Mouse (Mus musculus) neural tube, embryonic 13.5 days (tissue): Measurements from ENCODE around the gene Htra1. TPM values are rescaled to one million over a fixed set of nuclear protein-coding genes. Genes with fewer than 3 reads are reported as not detected.

Experiments used
- ATAC-seq: fragments of 200-750 bp; cut with Nextera tagmentation; 2 replicates; pipeline ENCODE4 v1.8.0; 2017; ENCODE audit warnings: low read depth, mild to moderate bottlenecking, moderate TSS enrichment, moderate library complexity
- H3K27ac ChIP-seq: fragments of 300-500 bp; sonication (generic); replicated peaks from 2 replicates; pipeline ENCODE4 v1.5.1; 2015; ENCODE audit warnings: moderate library complexity, mild to moderate bottlenecking, inconsistent platforms
- H3K27me3 ChIP-seq: fragments of 300-500 bp; sonication (generic); 2 replicates; pipeline ENCODE4 v1.6.1; 2015; ENCODE audit warnings: mild to moderate bottlenecking, inconsistent platforms
- H3K36me3 ChIP-seq: fragments of 300-500 bp; sonication (generic); 2 replicates; pipeline ENCODE4 v1.6.1; 2015; ENCODE audit warnings: mild to moderate bottlenecking, inconsistent platforms
- H3K4me1 ChIP-seq: fragments of 300-500 bp; sonication (generic); replicated peaks from 2 replicates; pipeline ENCODE4 v1.6.1; 2015; ENCODE audit warnings: inconsistent platforms
- H3K4me2 ChIP-seq: fragments of 300-500 bp; sonication (generic); 2 replicates; pipeline ENCODE4 v1.6.1; 2015; ENCODE audit warnings: inconsistent platforms, mild to moderate bottlenecking, moderate library complexity
- H3K4me3 ChIP-seq: fragments of 300-500 bp; sonication (generic); 2 replicates; pipeline ENCODE4 v1.5.1; 2015; ENCODE audit warnings: mild to moderate bottlenecking, inconsistent platforms
- H3K9ac ChIP-seq: fragments of 300-500 bp; sonication (generic); 2 replicates; pipeline ENCODE4 v1.6.1; 2015; ENCODE audit warnings: moderate library complexity, mild to moderate bottlenecking, inconsistent platforms
- H3K9me3 ChIP-seq: fragments of 300-500 bp; sonication (generic); 2 replicates; pipeline ENCODE4 v1.6.1; 2016; ENCODE audit warnings: inconsistent platforms
- WGBS: fragments of 180-500 bp; shearing (Covaris S2); methylation state at CpG from one replicate; pipeline ENCODE4 v1.1.7; 2015; 5-methylcytosine and 5-hydroxymethylcytosine counted together
- polyA plus RNA-seq: library from polyadenylated mRNA; unstranded; fragments of >200 nt; fragmentation: Nextera tagmentation; extraction: Ambion mirVana; gene quantifications from 2 replicates; pipeline ENCODE4 v1.2.1, GENCODE M21; 2015

Gene Htra1
- polyA plus RNA-seq, 1 experiment from 2014 or later: 11.1 TPM

DNA sequence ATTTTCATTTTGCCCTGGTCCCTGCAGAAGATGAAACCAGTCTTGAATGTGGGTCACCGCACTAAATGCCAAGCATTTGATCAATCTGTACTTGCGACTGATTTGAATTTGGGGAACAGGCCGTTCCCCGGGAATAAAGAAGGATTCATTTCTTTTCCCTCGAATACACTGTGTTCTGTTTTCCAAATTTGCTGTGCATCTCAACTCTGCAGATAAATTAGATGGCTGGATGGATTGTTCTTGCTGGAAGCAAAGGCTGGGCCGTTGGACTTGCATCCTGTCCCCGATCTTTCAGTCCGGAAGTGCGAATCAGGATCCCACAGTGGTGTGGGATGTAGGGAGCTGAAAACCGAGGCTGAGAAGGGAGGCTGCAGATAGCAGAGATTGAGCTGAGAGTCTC, 17.5 kb downstream of the Htra1 start:
- H3K27ac ChIP-seq: no peak overlapping the region
- no peak for ATAC-seq
- 0 out of 2 replicates have a peak, but pooled peaks cover 4% of the 10 kb centered on the region for H3K4me1 ChIP-seq
- no peak overlapping the region for H3K4me2 ChIP-seq
- no peaks in the 10 kb centered on the region for H3K36me3 ChIP-seq
- no peak overlapping the region for H3K4me3 ChIP-seq
- H3K27me3 ChIP-seq: no peaks in the 10 kb centered on the region
- H3K9me3 ChIP-seq: no peaks in the 10 kb centered on the region
- 89% methylated on average over 10 of the region's 10 CpGs for WGBS
- no peak overlapping the region for H3K9ac ChIP-seq

DNA sequence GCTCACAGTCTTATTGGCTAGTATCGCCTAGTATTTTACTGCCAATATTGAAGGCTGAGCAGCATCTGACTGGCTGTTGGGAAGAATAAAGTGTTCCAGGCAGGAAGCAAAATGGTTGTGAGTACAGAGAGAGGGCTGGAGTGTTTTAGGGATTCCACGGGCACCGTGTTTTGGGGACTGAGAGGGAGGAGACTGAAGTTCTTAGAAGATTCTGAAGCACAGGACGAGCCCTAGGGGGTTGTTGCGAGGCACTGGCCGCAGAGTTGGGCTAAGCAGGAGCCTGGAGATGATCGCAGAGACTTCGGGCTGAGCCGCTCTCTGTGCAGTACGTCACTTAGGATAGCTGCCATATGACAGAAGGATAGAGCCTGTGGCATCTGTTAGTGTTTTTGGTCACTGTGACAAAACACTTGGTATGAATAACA, 18.3 kb downstream of the Htra1 start:
- Histone ChIP-seq H3K4me1 (0 out of 2 replicates have a peak, but pooled peaks cover 3% of the 10 kb centered on the region), H3K36me3 (no peaks in the 10 kb centered on the region), H3K27ac (no peak overlapping the region), H3K4me3 (no peak overlapping the region), H3K9ac (no peak overlapping the region), H3K4me2 (no peak overlapping the region), H3K27me3 (no peaks in the 10 kb centered on the region), H3K9me3 (no peaks in the 10 kb centered on the region)
- ATAC-seq: no peak
- 92% methylated on average over 10 of the region's 10 CpGs for WGBS

DNA sequence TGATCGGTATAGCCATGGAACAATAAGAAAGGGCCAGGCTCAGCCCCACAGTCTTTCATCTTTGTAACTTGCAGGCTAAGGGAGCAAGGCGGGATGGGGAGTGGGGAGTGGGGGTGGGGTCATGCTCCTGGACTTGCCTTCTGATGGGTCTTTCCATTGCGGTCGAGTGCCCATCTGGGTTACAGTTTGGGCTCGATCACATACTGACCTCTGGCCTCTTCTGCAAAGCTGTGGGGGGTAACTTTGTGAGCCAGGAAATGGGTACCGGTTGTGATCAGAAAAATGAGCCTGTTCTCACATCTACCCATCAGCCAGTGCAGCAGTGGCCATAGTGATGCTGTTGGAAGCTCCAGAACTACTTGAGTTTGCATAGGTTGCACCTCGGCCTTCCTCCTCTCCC, 22.6 kb downstream of the Htra1 start:
- no peak overlapping the region for H3K4me2 ChIP-seq
- H3K4me1 ChIP-seq: no peaks in the 10 kb centered on the region
- H3K9me3 ChIP-seq: no peaks in the 10 kb centered on the region
- no peaks in the 10 kb centered on the region for H3K27me3 ChIP-seq
- no peak overlapping the region for H3K9ac ChIP-seq
- H3K27ac ChIP-seq: no peak overlapping the region
- no peak overlapping the region for H3K4me3 ChIP-seq
- 66% methylated on average over 7 of the region's 7 CpGs for WGBS
- H3K36me3 ChIP-seq: no peaks in the 10 kb centered on the region
- ATAC-seq: no peak

DNA sequence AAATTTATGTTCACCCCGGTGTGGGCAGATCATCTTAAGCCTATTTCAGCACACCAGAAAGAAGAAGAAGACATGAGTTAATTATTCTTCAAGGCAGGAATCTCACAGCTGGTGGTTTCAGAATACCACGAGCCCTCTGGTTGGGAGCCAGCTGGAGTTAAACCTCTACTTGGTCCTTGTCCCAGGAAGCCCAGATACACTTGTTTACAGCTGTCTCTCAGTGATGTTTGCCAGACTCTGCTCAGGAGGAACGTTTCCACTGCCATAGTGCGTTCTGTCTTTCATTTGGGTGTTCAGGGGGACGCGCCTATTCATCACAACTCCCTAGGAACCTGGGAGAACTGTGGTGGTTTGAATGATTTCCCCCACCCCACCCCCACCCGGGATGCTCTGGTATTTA, 24.0 kb downstream of the Htra1 start:
- whole genome bisulfite sequencing: 60% methylated on average over 7 of the region's 7 CpGs
- H3K4me3 ChIP-seq: no peak overlapping the region
- H3K4me2 ChIP-seq: no peak overlapping the region
- H3K9ac ChIP-seq: no peak overlapping the region
- no peaks in the 10 kb centered on the region for H3K36me3 ChIP-seq
- ATAC-seq: no peak
- H3K27ac ChIP-seq: 0 out of 2 replicates have a peak overlapping the region, but pooled peaks have one; percentile 15
- no peaks in the 10 kb centered on the region for H3K27me3 ChIP-seq
- H3K4me1 ChIP-seq: peaks cover 5% of the 10 kb centered on the region
- H3K9me3 ChIP-seq: no peaks in the 10 kb centered on the region

DNA sequence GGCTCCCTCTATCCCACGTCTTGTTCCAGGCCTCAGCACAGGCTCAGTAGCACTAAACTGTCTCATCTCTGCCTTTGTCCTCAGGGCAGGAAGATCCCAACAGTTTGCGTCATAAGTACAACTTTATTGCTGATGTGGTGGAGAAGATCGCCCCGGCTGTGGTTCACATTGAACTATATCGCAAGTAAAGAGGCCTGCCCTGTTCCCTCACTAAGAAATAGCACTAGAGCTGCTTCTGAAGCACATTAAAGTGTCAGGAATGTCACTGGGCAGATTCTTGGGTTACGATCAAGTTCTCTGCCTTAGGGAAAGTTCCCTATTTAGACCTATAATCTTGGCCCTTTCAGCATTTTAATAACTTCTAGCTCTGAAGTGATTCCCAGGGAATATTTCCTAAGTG, 25.5 kb downstream of the Htra1 start:
- Histone ChIP-seq H3K36me3 (no peaks in the 10 kb centered on the region), H3K9ac (no peak overlapping the region), H3K4me3 (no peak overlapping the region), H3K4me2 (no peak overlapping the region), H3K9me3 (no peaks in the 10 kb centered on the region), H3K4me1 (peaks cover 14% of the 10 kb centered on the region), H3K27ac (no peak overlapping the region), H3K27me3 (no peaks in the 10 kb centered on the region)
- WGBS: 91% methylated on average over 6 of the region's 6 CpGs
- no peak for ATAC-seq

DNA sequence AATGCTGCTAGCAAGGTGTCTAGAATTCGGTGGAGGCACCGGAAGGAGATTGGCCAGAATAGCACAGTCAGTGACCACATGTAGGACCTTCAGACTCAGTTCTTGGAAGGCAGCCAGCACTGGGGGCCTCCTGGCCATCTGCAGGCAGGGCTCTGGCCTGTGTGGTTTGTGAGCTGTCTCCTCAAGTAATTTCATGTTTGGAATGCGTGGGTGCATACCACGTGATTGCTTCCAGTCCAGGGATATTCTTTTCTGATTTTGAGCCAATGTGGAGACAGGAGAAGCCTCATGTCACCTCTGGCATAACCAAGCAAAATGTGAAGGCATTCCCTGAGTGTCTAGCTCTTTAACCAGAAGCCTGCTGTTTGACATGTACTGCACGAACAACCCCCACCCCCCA, 28.8 kb downstream of the Htra1 start:
- 68% methylated on average over 5 of the region's 5 CpGs for WGBS
- Histone ChIP-seq H3K9me3 (no peaks in the 10 kb centered on the region), H3K4me1 (peaks cover 19% of the 10 kb centered on the region)

DNA sequence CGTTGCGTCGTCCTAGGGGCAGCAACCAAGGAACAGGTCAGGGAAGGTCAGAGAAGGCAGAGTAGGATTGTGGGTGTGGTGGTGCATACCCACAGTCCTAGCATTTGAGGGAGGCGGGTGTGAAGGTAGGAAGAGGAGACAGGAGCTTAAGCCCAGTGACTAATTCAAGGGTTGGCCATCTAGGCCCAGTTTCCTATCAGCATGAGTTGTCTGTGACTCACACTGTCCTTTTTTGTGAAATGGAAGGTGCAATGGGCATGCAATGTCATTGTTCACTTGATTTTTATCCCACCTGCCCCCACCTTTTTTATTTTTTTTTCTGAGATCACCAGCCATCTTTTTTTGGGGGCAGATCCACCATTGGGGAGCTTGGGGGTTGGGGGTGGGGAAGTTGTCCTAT, 29.5 kb downstream of the Htra1 start:
- H3K9me3 ChIP-seq: no peaks in the 10 kb centered on the region
- 91% methylated on average over 4 of the region's 4 CpGs for WGBS
- H3K4me1 ChIP-seq: peaks cover 19% of the 10 kb centered on the region
- H3K27ac ChIP-seq: no peak overlapping the region
- ATAC-seq: no peak
- no peaks in the 10 kb centered on the region for H3K27me3 ChIP-seq
- H3K9ac ChIP-seq: no peak overlapping the region
- H3K4me3 ChIP-seq: no peak overlapping the region
- H3K36me3 ChIP-seq: no peaks in the 10 kb centered on the region
- no peak overlapping the region for H3K4me2 ChIP-seq

More for the DNA sequence above, 28.8 kb downstream of the Htra1 start:
- no peaks in the 10 kb centered on the region for H3K36me3 ChIP-seq
- ATAC-seq: no peak
- no peak overlapping the region for H3K4me2 ChIP-seq
- no peak overlapping the region for H3K27ac ChIP-seq
- H3K9ac ChIP-seq: no peak overlapping the region
- H3K27me3 ChIP-seq: no peaks in the 10 kb centered on the region
- H3K4me3 ChIP-seq: no peak overlapping the region

DNA sequence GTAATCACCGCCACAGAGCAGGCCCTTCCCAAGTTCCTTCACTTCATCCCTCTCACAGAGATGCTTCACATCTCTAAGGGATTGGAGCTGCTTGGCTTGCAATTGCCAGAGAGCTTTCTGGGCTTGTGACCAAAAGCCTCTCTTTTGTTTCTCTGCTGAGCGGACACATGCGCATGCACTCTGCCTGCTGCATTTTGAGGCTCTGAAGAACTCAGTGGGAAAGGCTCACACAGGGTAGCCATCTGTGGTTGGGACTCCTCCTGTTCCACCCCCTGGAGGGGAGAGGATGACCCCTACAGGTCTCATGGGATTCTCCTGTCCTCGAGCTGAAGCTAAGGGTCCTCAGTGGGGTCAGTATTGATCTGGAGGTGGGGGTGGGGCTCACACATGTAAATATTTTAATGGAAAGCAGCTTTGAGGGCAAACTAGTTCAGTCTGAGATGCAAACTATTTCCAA, 30.0 kb downstream of the Htra1 start:
- H3K9me3 ChIP-seq: no peaks in the 10 kb centered on the region
- H3K9ac ChIP-seq: no peak overlapping the region
- no peak overlapping the region for H3K4me2 ChIP-seq
- whole genome bisulfite sequencing: 48% methylated on average over 4 of the region's 4 CpGs
- no peaks in the 10 kb centered on the region for H3K27me3 ChIP-seq
- peak; percentile 32; the same call in 1 of the 2 replicates for ATAC-seq
- peaks cover 19% of the 10 kb centered on the region for H3K4me1 ChIP-seq
- no peak overlapping the region for H3K4me3 ChIP-seq
- H3K27ac ChIP-seq: peak overlapping the region; percentile 24; the same call in 1 of the 2 replicates
- no peaks in the 10 kb centered on the region for H3K36me3 ChIP-seq

DNA sequence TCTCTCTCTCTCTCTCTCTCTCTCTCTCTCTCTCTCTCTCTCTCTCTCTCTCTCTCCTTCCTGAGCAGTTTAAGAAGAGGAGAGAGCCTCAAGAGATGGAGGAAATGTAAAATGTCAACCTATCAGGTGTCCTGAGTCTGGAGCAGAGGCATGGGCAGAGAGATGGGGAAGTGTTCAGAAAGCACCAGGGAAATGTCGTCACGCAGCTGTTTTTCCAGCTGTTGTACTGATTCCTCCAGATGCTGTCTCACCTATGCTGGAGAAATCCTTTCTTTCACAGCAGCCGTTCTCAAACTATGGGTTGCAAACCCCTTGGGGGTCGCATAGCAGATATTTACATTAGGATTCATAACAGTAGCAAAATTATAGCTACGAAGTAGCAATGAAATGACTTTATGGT, 30.5 kb downstream of the Htra1 start:
- H3K4me2 ChIP-seq: no peak overlapping the region
- no peaks in the 10 kb centered on the region for H3K9me3 ChIP-seq
- peaks cover 19% of the 10 kb centered on the region for H3K4me1 ChIP-seq
- no peak for ATAC-seq
- no peak overlapping the region for H3K9ac ChIP-seq
- H3K27ac ChIP-seq: 0 out of 2 replicates have a peak overlapping the region, but pooled peaks have one; percentile 24
- H3K4me3 ChIP-seq: no peak overlapping the region
- H3K36me3 ChIP-seq: no peaks in the 10 kb centered on the region
- 67% methylated on average over 5 of the region's 5 CpGs for WGBS
- no peaks in the 10 kb centered on the region for H3K27me3 ChIP-seq

DNA sequence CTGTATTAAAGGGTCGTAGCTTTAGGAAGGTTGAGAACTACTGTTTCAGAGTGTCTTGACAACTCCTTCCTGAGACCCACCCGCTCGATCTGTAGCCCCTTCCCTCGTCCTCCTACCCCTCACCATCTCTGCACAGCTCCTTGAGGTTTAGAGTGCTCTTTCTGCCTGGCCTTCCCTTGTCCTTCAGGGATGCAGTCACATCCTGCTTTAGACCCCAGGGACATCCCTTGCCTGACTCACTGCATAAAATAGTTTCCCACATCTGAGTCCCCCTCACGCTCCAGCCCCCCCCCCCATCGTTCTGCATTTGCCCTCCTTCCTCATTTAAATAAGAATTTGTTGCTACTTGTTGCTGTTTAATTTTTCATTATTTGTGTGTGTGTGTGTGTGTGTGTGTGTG, 31.0 kb downstream of the Htra1 start:
- WGBS: 78% methylated on average over 6 of the region's 6 CpGs
- no peaks in the 10 kb centered on the region for H3K36me3 ChIP-seq
- H3K4me3 ChIP-seq: no peak overlapping the region
- peaks cover 19% of the 10 kb centered on the region for H3K4me1 ChIP-seq
- H3K9ac ChIP-seq: no peak overlapping the region
- no peak overlapping the region for H3K27ac ChIP-seq
- ATAC-seq: no peak
- no peaks in the 10 kb centered on the region for H3K27me3 ChIP-seq
- no peak overlapping the region for H3K4me2 ChIP-seq
- no peaks in the 10 kb centered on the region for H3K9me3 ChIP-seq

DNA sequence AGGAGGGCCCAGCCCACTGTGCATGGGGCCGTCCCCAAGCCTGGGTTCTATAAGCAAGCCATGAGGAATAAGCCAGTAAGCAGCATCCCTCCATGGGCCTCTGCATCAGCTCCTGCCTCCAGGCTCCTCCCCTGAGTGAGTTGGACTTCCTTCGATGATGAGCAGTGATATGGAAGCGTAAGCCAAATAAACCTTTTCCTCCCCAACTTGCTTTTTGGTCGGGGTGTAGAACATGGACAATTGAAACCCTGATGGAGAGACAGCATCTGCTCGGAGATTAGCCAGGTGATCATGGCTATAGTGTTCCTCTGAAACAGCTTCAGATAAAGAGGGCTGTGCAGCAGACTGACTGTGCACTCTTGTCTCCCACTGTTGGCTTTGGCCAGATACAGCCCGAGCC, 32.0 kb downstream of the Htra1 start:
- Histone ChIP-seq H3K9me3 (no peaks in the 10 kb centered on the region), H3K27ac (no peak overlapping the region), H3K4me2 (no peak overlapping the region), H3K4me3 (no peak overlapping the region), H3K36me3 (no peaks in the 10 kb centered on the region), H3K4me1 (peaks cover 19% of the 10 kb centered on the region), H3K9ac (no peak overlapping the region), H3K27me3 (no peaks in the 10 kb centered on the region)
- ATAC-seq: no peak
- 95% methylated on average over 6 of the region's 6 CpGs for WGBS

DNA sequence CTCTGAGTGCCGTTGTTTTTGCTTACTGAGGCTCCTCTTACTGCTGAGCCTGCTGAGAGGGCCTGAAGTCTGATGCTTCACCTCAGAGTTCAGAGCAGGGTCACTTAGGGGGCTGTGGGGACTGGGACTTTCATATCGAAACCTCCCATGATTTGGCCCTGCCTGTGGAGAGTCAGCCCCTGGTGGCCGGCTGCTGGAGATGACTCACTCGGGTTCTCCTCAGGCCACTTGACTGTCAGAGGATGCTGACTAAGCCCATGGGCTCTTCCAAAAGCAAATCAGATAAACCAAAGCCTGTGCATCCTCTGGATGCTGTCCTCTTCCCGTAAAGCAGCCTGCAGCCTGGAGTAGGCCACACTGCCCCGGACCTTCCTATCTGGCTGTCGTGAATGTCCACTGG, 32.6 kb downstream of the Htra1 start:
- H3K9me3 ChIP-seq: no peaks in the 10 kb centered on the region
- peaks cover 19% of the 10 kb centered on the region for H3K4me1 ChIP-seq
- H3K27me3 ChIP-seq: no peaks in the 10 kb centered on the region
- no peak overlapping the region for H3K27ac ChIP-seq
- H3K4me3 ChIP-seq: no peak overlapping the region
- no peak overlapping the region for H3K4me2 ChIP-seq
- 70% methylated on average over 7 of the region's 7 CpGs for WGBS
- no peak overlapping the region for H3K9ac ChIP-seq
- no peak for ATAC-seq
- H3K36me3 ChIP-seq: no peaks in the 10 kb centered on the region

DNA sequence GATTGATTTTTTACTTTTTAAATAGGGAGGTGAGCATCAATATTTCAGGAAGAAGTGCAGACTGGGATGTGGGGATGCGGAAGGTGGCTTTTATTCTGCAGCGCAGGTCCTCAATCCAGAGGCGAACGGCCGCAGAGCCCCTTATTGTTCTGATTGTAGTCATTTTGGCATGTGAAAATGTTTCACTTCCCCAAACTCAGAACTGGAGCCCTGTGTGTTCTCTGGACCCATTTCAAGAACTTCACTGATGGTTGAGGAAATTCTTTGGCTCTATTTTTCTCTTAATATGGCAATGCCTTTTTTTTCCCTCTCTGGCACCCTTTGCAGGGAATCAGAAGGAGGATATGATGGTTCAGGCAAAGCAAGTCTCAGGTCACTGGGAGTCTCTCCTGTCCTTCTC, 33.2 kb downstream of the Htra1 start:
- Histone ChIP-seq H3K4me2 (no peak overlapping the region), H3K9ac (no peak overlapping the region), H3K36me3 (no peaks in the 10 kb centered on the region), H3K27me3 (no peaks in the 10 kb centered on the region), H3K4me3 (no peak overlapping the region), H3K4me1 (peaks cover 19% of the 10 kb centered on the region), H3K9me3 (no peaks in the 10 kb centered on the region), H3K27ac (no peak overlapping the region)
- WGBS: 89% methylated on average over 5 of the region's 5 CpGs
- ATAC-seq: no peak
